In genomic region chr6:30147058-30147457, GRCm38 (mm10) we compare ENCODE assay signal across 17 mouse cellular contexts.
DNase-seq lines count a peak whose midpoint lies in the region; ATAC-seq lines count a peak whose summit lies in the region.
"Had no signal": no experiment of that assay in that cellular context is flagged by ENCODE, and none has a peak within 500 bp of the region (broad histone marks: within the 10 kb centered on the region; RNA-seq: fewer than 3 reads in every experiment).

No protein-coding gene starts in this region.

- H3K4me2 ChIP-seq in kidney, embryonic 15.5 days, result no peak overlapping the region
- peak overlapping the region; percentile 64 for H3K4me2 ChIP-seq in liver, embryonic 15.5 days
- H3K4me2 ChIP-seq: embryonic facial prominence, embryonic 13.5 days; limb, embryonic 15.5 days had no signal

- H3K27me3 ChIP-seq in kidney, embryonic 15.5 days, result no peaks in the 10 kb centered on the region
- no peaks in the 10 kb centered on the region for H3K27me3 ChIP-seq in liver, embryonic 15.5 days
- H3K27me3 ChIP-seq: embryonic facial prominence, embryonic 13.5 days; limb, embryonic 15.5 days; megakaryocyte, embryonic 14.5 days had no signal

- no peaks in the 10 kb centered on the region for H3K4me1 ChIP-seq in kidney, embryonic 15.5 days
- H3K4me1 ChIP-seq in liver, embryonic 15.5 days (replicated peaks), result peaks cover 46% of the 10 kb centered on the region
- H3K4me1 ChIP-seq: embryonic facial prominence, embryonic 13.5 days; limb, embryonic 15.5 days had no signal

- no peak overlapping the region for H3K9ac ChIP-seq in kidney, embryonic 15.5 days
- H3K9ac ChIP-seq in liver, embryonic 15.5 days, result peak overlapping the region; percentile 41
- H3K9ac ChIP-seq: embryonic facial prominence, embryonic 13.5 days; forebrain, postnatal 0 days; limb, embryonic 15.5 days had no signal

- H3K9me3 ChIP-seq in kidney, embryonic 15.5 days (replicated peaks), result no peaks in the 10 kb centered on the region
- no peaks in the 10 kb centered on the region for H3K9me3 ChIP-seq in liver, embryonic 15.5 days (replicated peaks)
- H3K9me3 ChIP-seq: embryonic facial prominence, embryonic 13.5 days; G1E; limb, embryonic 15.5 days; megakaryocyte, embryonic 14.5 days had no signal

- WGBS in kidney, embryonic 15.5 days, result 42% methylated on average over 7 of the region's 7 CpGs
- WGBS in liver, embryonic 15.5 days (ENCODE audit: insufficient replicate concordance), result 17% methylated on average over 7 of the region's 7 CpGs

- H3K27ac ChIP-seq in kidney, embryonic 15.5 days, result no peak overlapping the region
- H3K27ac ChIP-seq in liver, embryonic 15.5 days (replicated peaks), result peak overlapping the region; percentile 92
- H3K27ac ChIP-seq: embryonic facial prominence, embryonic 13.5 days; left cerebral cortex, adult 2 months; limb, embryonic 15.5 days had no signal

- H3K36me3 ChIP-seq in kidney, embryonic 15.5 days, result peaks cover 61% of the 10 kb centered on the region
- H3K36me3 ChIP-seq in liver, embryonic 15.5 days (replicated peaks), result peaks cover 72% of the 10 kb centered on the region

- no peak overlapping the region for H3K4me3 ChIP-seq in kidney, embryonic 15.5 days (replicated peaks)
- peak overlapping the region; percentile 24 for H3K4me3 ChIP-seq in liver, embryonic 15.5 days (replicated peaks)
- H3K4me3 ChIP-seq: embryonic facial prominence, embryonic 13.5 days; left cerebral cortex, adult 2 months; limb, embryonic 15.5 days; megakaryocyte, embryonic 14.5 days had no signal

- peak; percentile 73; the same call in 1 of the 2 replicates for ATAC-seq in kidney, embryonic 15.5 days (replicated peaks; ENCODE audit: low FRiP score)
- peak; percentile 97 for ATAC-seq in liver, embryonic 15.5 days (ENCODE audit: insufficient read depth)
- ATAC-seq: forebrain, postnatal 0 days had no signal

- DNase-seq in kidney, adult 11 months, result no peak
- peak; percentile 87 for DNase-seq in c-Kit-positive CD71-positive TER-119-positive erythroid progenitor cells, embryonic 14.5 days (ENCODE audit: low spot score)
- DNase-seq in spleen, postnatal 14 days (ENCODE audit: low spot score in 2 of 2), result peak; percentile 36 to 38
- no peak for DNase-seq in cerebellum, adult 11-12 months
- DNase-seq in adrenal gland, postnatal 36 days, result no peak
- DNase-seq in thymus, postnatal 0 days (ENCODE audit: low spot score), result no peak
- DNase-seq: adrenal gland, postnatal 25 days; cerebellum, adult 9-10 months; forebrain, postnatal 0 days; thymus, postnatal 4 days had no signal

Comparison
In these comparisons a context has a peak if more than half of its experiments do, and no peak if none do; other contexts are left out.
1. DNase-seq: peak in c-Kit-positive CD71-positive TER-119-positive erythroid progenitor cells, embryonic 14.5 days (single experiment) and spleen, postnatal 14 days (2 of 2); none in kidney, adult 11 months (single experiment), cerebellum, adult 11-12 months (single experiment), adrenal gland, postnatal 36 days (0 of 2) and thymus, postnatal 0 days (single experiment).